Mouse (Mus musculus): ENCODE results near the gene Ulk4.

- TF ChIP-seq CTCF (IDR thresholded peaks at IDR 0.05; ENCODE audit: borderline replicate concordance, control insufficient read depth, extremely low read depth, insufficient read depth, low read length, poor library complexity): no peak
- TF ChIP-seq POLR2A (IDR thresholded peaks at IDR 0.05; ENCODE audit: control insufficient read depth, extremely low read depth, insufficient read depth, low read length, poor library complexity): no peak
Observed at GRCm38 (mm10) chr9:120926939-120927606, 349.9 kb downstream of the Ulk4 start.

Measured in thymus, adult 2 months (tissue).